Mouse (Mus musculus) megakaryocyte progenitor cell, adult 5-6 weeks (primary cell): Measurements from ENCODE around the gene C1ra. TPM values are rescaled to one million over a fixed set of nuclear protein-coding genes. Genes with fewer than 3 reads are reported as not detected.
"Not testable (repeated sequence)": the region's sequence is repeated elsewhere in the genome, so short reads cannot be mapped to it uniquely, and the experiment has no call there.

ENCODE experiments used
- ATAC-seq: replicated peaks from 2 replicates; pipeline ENCODE4 v1.8.0; 2016; ENCODE audit warnings: mild to moderate bottlenecking, moderate TSS enrichment, inconsistent platforms; ENCODE audit not compliant: poor library complexity
- total RNA-seq, 2 experiments: library from RNA; stranded (forward) in 1 of 2; stranded (reverse) in 1 of 2; fragments of 157-497, 149-512 nt in 1 of 2; fragments of 200-1000 nt in 1 of 2; gene quantifications; 2 replicates each; pipeline versions ENCODE4 v1.2.3 to v1.2.4; 2015 to 2017

Gene C1ra
- total RNA-seq, 2 experiments from 2014 or later: 3.3 to 3.5 TPM

DNA sequence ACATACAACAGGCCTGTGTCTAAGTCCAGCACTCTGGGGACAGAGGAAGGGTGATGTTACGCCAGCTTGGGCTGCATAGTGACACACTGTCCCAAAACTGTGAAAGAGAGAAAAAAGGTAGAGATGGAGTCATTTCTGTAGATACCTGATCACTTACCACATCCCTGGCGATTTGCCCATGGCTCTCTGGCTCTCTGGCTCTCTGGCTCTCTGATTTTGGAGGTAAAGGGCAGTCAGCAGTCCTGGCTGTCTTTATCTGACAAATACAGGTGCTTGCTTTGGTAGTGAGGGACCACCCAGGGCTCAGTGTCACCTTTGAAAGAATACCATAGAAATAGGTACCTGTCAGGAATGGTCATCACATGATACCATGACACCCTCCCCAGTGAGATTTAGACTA lies 29.0 kb downstream of the C1ra start:
- not testable (repeated sequence) for ATAC-seq

DNA sequence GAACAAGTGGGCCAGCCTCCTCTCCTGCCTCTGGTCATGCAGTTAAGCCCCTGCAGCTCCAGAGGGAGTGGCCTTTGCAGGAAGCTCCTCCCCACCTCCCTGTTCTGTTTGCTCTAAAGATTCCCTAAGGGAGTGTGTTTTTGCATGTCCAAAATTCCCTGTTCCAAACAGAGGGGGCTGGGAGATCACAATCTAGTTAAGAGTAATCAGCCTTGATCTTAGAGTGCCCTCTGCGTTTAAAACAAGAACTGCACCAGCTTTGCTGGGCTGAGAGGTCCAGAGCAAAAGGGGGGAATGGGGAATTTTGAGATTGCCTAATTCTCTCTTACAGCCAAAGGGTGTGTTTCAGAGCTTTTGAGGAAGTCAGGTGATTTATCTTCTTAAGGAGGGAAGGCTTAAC lies 30.1 kb downstream of the C1ra start, which contains the start of gene C1s1:
TSS of gene C1s1 (minus strand) at position 76 of the 400 bp plus-strand sequence.
- ATAC-seq: peak; percentile 88

DNA sequence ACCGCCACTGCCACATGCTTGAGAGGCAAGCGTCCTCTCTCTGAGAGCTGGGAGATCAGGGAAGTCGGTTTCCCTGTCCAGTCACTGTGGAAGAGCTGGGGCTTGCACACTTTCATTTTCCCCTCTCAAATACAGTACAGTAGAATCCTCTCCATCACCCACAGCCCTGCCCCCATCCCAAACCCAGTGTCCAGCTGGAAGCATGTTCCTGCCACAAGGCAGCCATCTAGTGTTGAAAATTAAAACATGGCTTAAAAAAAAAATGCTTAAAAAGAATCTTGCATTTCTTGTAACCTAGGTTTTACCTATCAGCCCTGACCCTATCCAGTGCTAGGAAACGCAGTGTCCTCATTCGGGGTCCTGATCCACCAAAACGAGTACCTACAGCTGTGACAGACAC lies 32.3 kb downstream of the C1ra start:
- ATAC-seq: peak; percentile 29; the same call in 1 of the 2 replicates

DNA sequence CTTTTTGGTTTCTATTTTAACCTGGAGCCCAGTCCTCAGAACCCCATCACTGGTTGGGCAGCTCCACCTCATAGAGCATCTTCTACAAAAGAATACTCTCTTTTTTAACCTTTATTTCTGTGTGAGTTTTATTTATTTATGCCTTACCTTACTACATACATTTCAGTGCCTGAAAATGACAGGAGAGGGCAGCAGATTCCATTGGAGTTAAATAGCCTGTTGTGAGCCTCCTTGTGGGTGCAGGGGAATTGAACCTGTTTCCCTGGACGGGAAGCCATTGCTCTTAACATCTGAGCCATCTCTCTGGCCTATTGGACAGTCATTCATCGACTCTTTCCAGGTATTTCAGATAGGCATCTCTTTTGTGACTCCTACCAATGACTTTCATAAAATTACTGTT lies 33.2 kb downstream of the C1ra start:
- 0 out of 2 replicates have a peak, but pooled peaks have one; percentile 21 for ATAC-seq

DNA sequence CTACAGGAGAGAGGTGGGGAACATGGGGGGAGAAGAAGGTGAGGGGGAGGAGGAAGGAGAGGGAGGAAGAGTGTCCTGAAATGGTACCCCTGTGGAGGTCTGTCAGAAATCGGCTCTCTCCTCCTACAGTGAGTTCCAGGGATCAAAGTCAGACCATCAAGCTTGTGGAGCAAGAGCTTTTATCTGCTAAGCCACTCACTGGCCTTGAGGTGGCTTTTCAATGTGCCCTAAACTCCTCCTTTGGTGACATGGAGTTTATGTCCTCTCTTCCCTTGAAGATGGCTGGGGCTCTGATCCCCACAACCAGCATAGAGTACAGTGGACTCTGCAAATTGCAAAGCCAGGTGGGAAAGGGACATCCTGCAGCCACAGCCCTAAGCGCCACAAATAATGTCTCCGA lies 35.8 kb downstream of the C1ra start:
- not testable (repeated sequence) for ATAC-seq

DNA sequence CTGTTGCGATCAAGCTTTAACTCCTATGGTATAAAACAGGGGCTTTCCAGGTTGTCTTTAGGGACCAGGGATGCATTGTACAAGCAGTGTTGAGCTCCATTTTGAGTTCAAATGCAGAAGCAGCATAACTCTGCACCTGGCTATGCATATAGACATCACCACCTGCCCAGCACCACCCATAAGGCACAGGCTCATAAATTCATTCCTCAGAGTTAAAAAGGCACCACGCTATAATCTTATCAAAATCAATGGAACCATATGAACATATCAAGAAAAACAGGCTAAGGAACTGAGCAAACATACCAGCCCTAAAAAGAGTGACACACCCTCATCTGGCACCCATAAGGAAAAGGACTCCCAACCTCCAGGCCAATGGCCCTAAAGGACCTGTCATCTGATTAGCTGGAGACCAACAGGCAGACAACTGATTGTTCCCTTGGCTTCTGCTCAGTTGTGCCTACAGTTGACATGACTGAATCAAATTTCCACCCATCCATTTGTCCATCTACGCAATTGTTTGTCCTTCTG lies 36.9 kb downstream of the C1ra start:
- ATAC-seq: 0 out of 2 replicates have a peak, but pooled peaks have one; percentile 29

DNA sequence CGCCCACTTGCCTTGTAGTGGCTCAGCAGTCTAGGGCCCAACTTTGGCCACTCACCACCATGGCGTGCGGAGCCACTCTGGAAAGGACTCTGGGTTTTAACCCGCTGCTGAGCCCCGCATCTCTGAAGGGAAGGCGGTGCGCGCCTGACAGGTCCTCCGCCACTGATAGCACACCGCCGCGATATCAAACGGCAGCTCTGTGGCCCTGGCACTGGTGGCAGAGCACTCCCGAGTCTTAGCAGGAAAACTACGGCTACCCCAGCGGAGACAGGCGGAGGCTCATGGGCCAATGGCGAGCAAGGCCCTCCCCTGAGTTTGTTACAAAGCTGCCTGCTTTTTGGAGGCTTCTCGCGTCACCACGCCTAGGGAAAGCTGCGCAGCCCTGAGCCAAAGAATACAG lies 40.6 kb downstream of the C1ra start:
- no peak for ATAC-seq

DNA sequence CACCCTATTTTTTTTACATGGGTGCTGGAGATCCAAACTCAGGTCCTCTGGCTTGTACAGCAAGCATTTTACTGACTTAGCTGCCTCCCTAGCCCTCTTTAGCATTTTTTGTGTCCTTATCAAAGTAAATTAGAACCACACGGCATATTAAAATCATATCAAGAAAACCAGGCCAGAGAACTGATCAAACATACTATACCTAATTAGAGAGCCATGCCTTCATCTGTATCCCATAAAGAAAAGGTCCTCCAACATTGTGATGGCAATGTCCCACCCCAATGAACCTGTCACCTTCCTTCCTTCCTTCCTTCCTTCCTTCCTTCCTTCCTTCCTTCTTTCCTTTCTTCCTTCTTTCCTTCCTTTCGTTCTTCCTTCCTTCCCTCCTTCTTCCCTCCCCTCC lies 43.8 kb downstream of the C1ra start:
- not testable (repeated sequence) for ATAC-seq

DNA sequence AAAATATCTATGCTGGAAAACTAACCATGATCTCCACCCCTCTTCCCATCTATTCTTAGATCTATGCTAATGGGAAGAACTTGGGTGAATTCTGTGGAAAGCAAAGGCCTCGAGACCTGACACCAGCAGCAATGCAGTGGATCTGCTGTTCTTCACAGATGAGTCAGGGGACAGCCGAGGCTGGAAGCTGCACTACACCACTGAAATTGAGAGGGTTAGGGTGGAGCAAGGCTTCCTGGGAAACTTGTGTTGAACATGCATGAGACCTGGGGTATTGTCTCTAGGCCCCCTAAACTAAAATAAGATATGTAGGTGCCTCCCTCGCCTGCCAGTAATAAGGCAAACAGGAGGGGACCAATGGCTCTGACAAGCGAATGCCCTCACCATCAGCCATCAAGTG lies 49.0 kb downstream of the C1ra start:
- not testable (repeated sequence) for ATAC-seq

DNA sequence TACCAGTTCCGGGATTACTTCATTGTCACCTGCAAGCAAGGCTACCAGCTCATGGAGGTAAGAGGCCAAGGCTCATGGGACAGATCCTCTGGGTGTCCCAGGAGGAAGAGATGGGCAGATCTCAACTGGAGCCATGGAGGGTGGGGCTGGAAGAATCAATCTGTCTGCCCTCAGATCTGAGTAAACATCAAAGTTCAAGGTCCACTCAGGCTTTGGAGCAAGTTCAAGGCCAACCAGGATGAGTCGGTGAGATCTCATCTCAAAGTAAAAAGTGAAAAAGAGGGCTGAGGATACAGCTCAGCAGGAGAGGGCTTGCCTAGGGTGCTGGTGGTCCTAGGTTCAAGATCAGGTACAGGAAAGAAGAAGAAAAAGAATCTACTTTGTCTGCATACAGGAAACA lies 49.4 kb downstream of the C1ra start:
- ATAC-seq: not testable (repeated sequence)

DNA sequence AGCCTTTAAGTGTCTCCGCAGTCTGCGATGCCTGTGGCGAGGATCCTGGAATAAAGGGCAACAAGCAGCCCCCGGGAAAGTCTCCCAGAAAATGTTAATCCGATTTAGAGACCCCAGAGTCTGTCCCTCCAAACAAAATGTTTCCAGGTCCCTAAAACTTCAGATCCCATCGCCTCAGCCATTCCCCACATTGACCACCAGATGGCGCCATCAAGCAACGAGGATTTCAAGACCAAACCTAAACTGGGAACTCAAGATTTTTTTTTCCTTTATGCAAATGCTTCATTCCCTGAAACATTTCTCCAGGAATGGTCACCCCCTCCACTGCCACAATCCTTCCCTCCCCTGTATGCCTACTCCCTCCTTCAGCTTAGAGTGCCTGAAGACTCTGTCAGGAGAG lies 57.8 kb downstream of the C1ra start, which contains the start of gene C1rb:
TSS of gene C1rb (plus strand) at position 269 of the 400 bp plus-strand sequence.
- peak; percentile 90 for ATAC-seq

Other genes starting within 250 kb of the C1ra start
- 0.76 and 0.86 TPM in 2 replicates for gene Cd163, start 207.7 kb upstream of the C1ra start, total RNA-seq (2015)
- 2.7 TPM in 2 replicates for gene Cd163, start 207.7 kb upstream of the C1ra start, total RNA-seq (2017)
- 15.5 and 20.7 TPM in 2 replicates for gene Pex5, start 97.3 kb upstream of the C1ra start, total RNA-seq (2015)
- gene Pex5, start 97.3 kb upstream of the C1ra start, total RNA-seq (2017): 18.9 and 20.6 TPM in 2 replicates
- 5.1 and 8.7 TPM in 2 replicates for gene Clstn3, start 47.6 kb upstream of the C1ra start, total RNA-seq (2015)
- gene Clstn3, start 47.6 kb upstream of the C1ra start, total RNA-seq (2017): 6.8 and 10.4 TPM in 2 replicates
- 3.3 and 3.5 TPM in 2 replicates for gene C1rl, start 19.3 kb upstream of the C1ra start, total RNA-seq (2015)
- gene C1rl, start 19.3 kb upstream of the C1ra start, total RNA-seq (2017): 5.6 and 6.8 TPM in 2 replicates
- not detected in 2 replicates for gene C1s1, start 30.0 kb downstream of the C1ra start, total RNA-seq (2015)
- not detected in 2 replicates for gene C1s1, start 30.0 kb downstream of the C1ra start, total RNA-seq (2017)
- not detected in 2 replicates for gene C1rb, start 57.9 kb downstream of the C1ra start, total RNA-seq (2015)
- gene C1rb, start 57.9 kb downstream of the C1ra start, total RNA-seq (2017): not detected in 2 replicates
- gene C1s2, start 123.7 kb downstream of the C1ra start, total RNA-seq (2015): not detected in 2 replicates
- gene C1s2, start 123.7 kb downstream of the C1ra start, total RNA-seq (2017): not detected in 2 replicates
- 38.4 and 40.7 TPM in 2 replicates for gene Lpcat3, start 150.6 kb downstream of the C1ra start, total RNA-seq (2015)
- 27.8 and 28.8 TPM in 2 replicates for gene Lpcat3, start 150.6 kb downstream of the C1ra start, total RNA-seq (2017)
- gene Emg1, start 199.8 kb downstream of the C1ra start, total RNA-seq (2015): 204 and 205 TPM in 2 replicates
- gene Emg1, start 199.8 kb downstream of the C1ra start, total RNA-seq (2017): 304 and 317 TPM in 2 replicates
- gene Phb2, start 199.9 kb downstream of the C1ra start, total RNA-seq (2015): 229 and 271 TPM in 2 replicates
- gene Phb2, start 199.9 kb downstream of the C1ra start, total RNA-seq (2017): 335 and 374 TPM in 2 replicates
- gene Ptpn6, start 226.3 kb downstream of the C1ra start, total RNA-seq (2015): 115 and 121 TPM in 2 replicates
- gene Ptpn6, start 226.3 kb downstream of the C1ra start, total RNA-seq (2017): 398 and 466 TPM in 2 replicates
- 171 and 179 TPM in 2 replicates for gene Grcc10, start 229.0 kb downstream of the C1ra start, total RNA-seq (2015)
- 99.5 and 133 TPM in 2 replicates for gene Grcc10, start 229.0 kb downstream of the C1ra start, total RNA-seq (2017)
- not detected in 2 replicates for gene Gm45234, start 243.6 kb downstream of the C1ra start, total RNA-seq (2015)
- not detected in 2 replicates for gene Gm45234, start 243.6 kb downstream of the C1ra start, total RNA-seq (2017)
- gene Atn1, start 244.1 kb downstream of the C1ra start, total RNA-seq (2015): 25.2 and 25.7 TPM in 2 replicates
- 1.2 and 2.9 TPM in 2 replicates for gene Atn1, start 244.1 kb downstream of the C1ra start, total RNA-seq (2017)